ENCODE assay signal across 8 mouse cellular contexts in the genomic region with DNA sequence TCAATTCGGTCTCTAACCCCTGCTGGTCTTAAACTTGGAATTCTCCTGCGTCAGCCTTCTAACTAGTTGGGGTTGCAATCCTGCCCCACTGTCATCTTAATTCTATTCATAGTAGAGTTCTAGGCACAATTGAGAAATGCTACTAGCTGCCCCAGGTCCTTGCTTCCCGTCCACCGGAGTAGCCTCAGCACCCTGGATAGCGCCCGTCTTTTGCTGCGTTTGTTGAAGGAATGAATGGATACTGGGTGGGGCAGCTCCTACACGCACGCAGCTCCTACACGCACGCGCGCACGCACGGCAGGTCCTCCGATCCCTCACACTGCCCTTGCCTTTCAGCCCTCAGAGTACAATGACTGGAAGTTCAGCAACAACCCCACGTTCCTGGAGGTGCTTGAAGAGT. TPM values are rescaled to one million over a fixed set of nuclear protein-coding genes. Genes with fewer than 3 reads are reported as not detected.
DNase-seq lines count a peak whose midpoint lies in the region; ATAC-seq and TF ChIP-seq lines count a peak whose summit lies in the region.

No protein-coding gene starts in this region.

- H3K27me3 ChIP-seq in hindbrain, embryonic 12.5 days: peaks cover 30% of the 10 kb centered on the region
- H3K27me3 ChIP-seq in midbrain, embryonic 11.5 days (ENCODE audit: control insufficient read depth, insufficient read depth, low read length): no peaks in the 10 kb centered on the region; the same call in 1 of the 2 replicates

- ATAC-seq in CD4-positive, CD25-positive, alpha-beta regulatory T cell, adult 4 months: no peak
- ATAC-seq in hindbrain, embryonic 12.5 days (ENCODE audit: low FRiP score): no peak
- ATAC-seq in midbrain, embryonic 11.5 days (ENCODE audit: low FRiP score): no peak

- H3K4me1 ChIP-seq in hindbrain, embryonic 12.5 days: peaks cover 3% of the 10 kb centered on the region; the same call in 1 of the 2 replicates
- no peaks in the 10 kb centered on the region for H3K4me1 ChIP-seq in midbrain, embryonic 11.5 days (ENCODE audit: control insufficient read depth, insufficient read depth, low read length)

- H3K27ac ChIP-seq in hindbrain, embryonic 12.5 days: no peak overlapping the region
- no peak overlapping the region for H3K27ac ChIP-seq in midbrain, embryonic 11.5 days (ENCODE audit: low read depth, low read length)
- no peak overlapping the region for H3K27ac ChIP-seq in layer of hippocampus, adult 2 months

- WGBS in hindbrain, embryonic 12.5 days: 9% methylated on average over 17 of the region's 17 CpGs
- WGBS in midbrain, embryonic 11.5 days: 9% methylated on average over 17 of the region's 17 CpGs

- no peak for TF ChIP-seq CTCF in layer of hippocampus, adult 2 months (conservative IDR thresholded peaks at IDR 0.05)

- no peak overlapping the region for H3K9ac ChIP-seq in hindbrain, embryonic 12.5 days
- no peak overlapping the region for H3K9ac ChIP-seq in midbrain, embryonic 11.5 days (ENCODE audit: low read length)

- H3K4me3 ChIP-seq in hindbrain, embryonic 12.5 days: peak overlapping the region; percentile 10; the same call in 1 of the 2 replicates
- H3K4me3 ChIP-seq in midbrain, embryonic 11.5 days (ENCODE audit: low read depth, low read length): no peak overlapping the region
- H3K4me3 ChIP-seq in layer of hippocampus, adult 2 months: no peak overlapping the region

- H3K9me3 ChIP-seq in hindbrain, embryonic 12.5 days (replicated peaks): no peaks in the 10 kb centered on the region
- no peaks in the 10 kb centered on the region for H3K9me3 ChIP-seq in midbrain, embryonic 11.5 days (ENCODE audit: control insufficient read depth, low read length)

- H3K36me3 ChIP-seq in hindbrain, embryonic 12.5 days: no peaks in the 10 kb centered on the region
- no peaks in the 10 kb centered on the region for H3K36me3 ChIP-seq in midbrain, embryonic 11.5 days (ENCODE audit: control insufficient read depth, insufficient read depth, low read length)

- peak; percentile 17 for DNase-seq in CD4-positive, CD25-positive, alpha-beta regulatory T cell, adult 2 months (ENCODE audit: low read depth, low spot score)
- DNase-seq in urinary bladder, postnatal 14 days (ENCODE audit: low spot score): peak; percentile 56
- no peak for DNase-seq in urinary bladder, adult 2 months (ENCODE audit: low spot score)
- peak; percentile 88 for DNase-seq in midbrain, embryonic 11.5 days (ENCODE audit: low spot score, missing footprints)
- DNase-seq in layer of hippocampus, adult 9-11 months: no peak
- no peak for DNase-seq in layer of hippocampus, adult 2 months (ENCODE audit: low spot score in 2 of 2)

- H3K4me2 ChIP-seq in hindbrain, embryonic 12.5 days (replicated peaks): peak overlapping the region; percentile 42
- no peak overlapping the region for H3K4me2 ChIP-seq in midbrain, embryonic 11.5 days

RNA-seq across cellular contexts. Expression of a gene that starts 31.9 kb away (rescaled TPM):
- polyA plus RNA-seq in CD4-positive, CD25-positive, alpha-beta regulatory T cell, adult 4 months (2017; shearing (Covaris generic)): not detected
- polyA plus RNA-seq in urinary bladder, adult 2 months (2012; rRNA removed): 1.1 TPM in 2 replicates
- 1.4 and 1.7 TPM in 2 replicates for polyA plus RNA-seq in hindbrain, embryonic 12.5 days (2016; fragmentation: Nextera tagmentation; extraction: Ambion mirVana)
- polyA plus RNA-seq in midbrain, embryonic 11.5 days (2014; fragmentation: Nextera tagmentation; extraction: Ambion mirVana): 0.64 and 0.69 TPM in 2 replicates
- under 1 TPM; 0.20 to 0.64 TPM for total RNA-seq in layer of hippocampus, adult 2 months (2021)

RNA-seq across cellular contexts. Expression of a gene that starts 32.3 kb away (rescaled TPM):
- polyA plus RNA-seq in CD4-positive, CD25-positive, alpha-beta regulatory T cell, adult 4 months (2017; shearing (Covaris generic)): 100 to 1,000 TPM; 289 to 325 TPM
- polyA plus RNA-seq in urinary bladder, adult 2 months (2012; rRNA removed): 74.3 and 76.8 TPM in 2 replicates
- 8.7 and 10.6 TPM in 2 replicates for polyA plus RNA-seq in hindbrain, embryonic 12.5 days (2016; fragmentation: Nextera tagmentation; extraction: Ambion mirVana)
- 5.4 and 6.7 TPM in 2 replicates for polyA plus RNA-seq in midbrain, embryonic 11.5 days (2014; fragmentation: Nextera tagmentation; extraction: Ambion mirVana)
- 1 to 10 TPM; 4.0 to 4.1 TPM for total RNA-seq in layer of hippocampus, adult 2 months (2021)

Comparison
In these comparisons a context has a peak if more than half of its experiments do, and no peak if none do; other contexts are left out.
1. DNase-seq: peak in CD4-positive, CD25-positive, alpha-beta regulatory T cell, adult 2 months (single experiment), urinary bladder, postnatal 14 days (single experiment) and midbrain, embryonic 11.5 days (single experiment); none in urinary bladder, adult 2 months (single experiment), layer of hippocampus, adult 9-11 months (single experiment) and layer of hippocampus, adult 2 months (0 of 2).